Mouse (Mus musculus) inflammation-experienced regulatory T-cells (primary cell): ENCODE results near the gene Rpl36a. TPM values are rescaled to one million over a fixed set of nuclear protein-coding genes. Genes with fewer than 3 reads are reported as not detected.

ENCODE experiments used
- polyA plus RNA-seq, 2 experiments: library from polyadenylated mRNA; unstranded; fragments of 100-300 nt; shearing (Covaris generic); gene quantifications; one replicate each; pipeline ENCODE4 v1.2.1; 2017

Rpl36a gene
- polyA plus RNA-seq = 100 to 1,000 TPM; 235 to 245 TPM

GRCm38 (mm10) chrX:134585103-134586002 lies at the start of gene Rpl36a:
TSS of gene Rpl36a (plus strand) at chrX:134585654.

GRCm38 (mm10) chrX:134541145-134541954 lies 44.1 kb upstream of the Rpl36a start, which contains the start of gene Timm8a1:
TSS of gene Timm8a1 (minus strand) at chrX:134541865.

GRCm38 (mm10) chrX:134582888-134583669 lies 2.4 kb upstream of the Rpl36a start, which contains the start of gene Btk:
TSS of gene Btk (minus strand) at chrX:134583570.

GRCm38 (mm10) chrX:134600659-134601379 lies 15.4 kb downstream of the Rpl36a start, which contains the start of the genes Gla and Hnrnph2:
TSS of gene Gla (minus strand) at chrX:134601125.
TSS of gene Hnrnph2 (plus strand) at chrX:134601179.

Other genes starting within 250 kb of the Rpl36a start
- gene Drp2, start 181.1 kb upstream of the Rpl36a start, polyA plus RNA-seq = under 1 TPM in 1 of 2 experiments, not detected in 1; 0.20 TPM
- under 1 TPM; 0.19 to 0.92 TPM for gene Taf7l, start 109.2 kb upstream of the Rpl36a start, polyA plus RNA-seq
- gene Timm8a1, start 43.8 kb upstream of the Rpl36a start, polyA plus RNA-seq = 10 to 100 TPM; 28.3 to 46.8 TPM
- 1 to 10 TPM in 1 of 2 experiments, under 1 TPM in 1; 0.72 to 1.5 TPM for gene Btk, start 2.1 kb upstream of the Rpl36a start, polyA plus RNA-seq
- gene Gla, start 15.5 kb downstream of the Rpl36a start, polyA plus RNA-seq = 1 to 10 TPM; 5.1 to 6.7 TPM
- 100 to 1,000 TPM in 1 of 2 experiments, 10 to 100 TPM in 1; 98.4 to 108 TPM for gene Hnrnph2, start 15.5 kb downstream of the Rpl36a start, polyA plus RNA-seq
- gene Armcx4, start 100.9 kb downstream of the Rpl36a start, polyA plus RNA-seq = under 1 TPM; 0.82 to 0.88 TPM
- gene Armcx1, start 132.3 kb downstream of the Rpl36a start, polyA plus RNA-seq = 1 to 10 TPM in 1 of 2 experiments, under 1 TPM in 1; 0.56 to 2.4 TPM
- 1 to 10 TPM; 1.2 to 1.7 TPM for gene Armcx6, start 165.8 kb downstream of the Rpl36a start, polyA plus RNA-seq
- gene Armcx3, start 170.9 kb downstream of the Rpl36a start, polyA plus RNA-seq = 10 to 100 TPM in 1 of 2 experiments, 1 to 10 TPM in 1; 9.5 to 16.3 TPM
- 1 to 10 TPM; 6.1 to 9.4 TPM for gene Armcx2, start 223.6 kb downstream of the Rpl36a start, polyA plus RNA-seq